Mouse (Mus musculus): Measurements from ENCODE around the gene Trappc12.

- no peak for TF ChIP-seq CTCF (IDR thresholded peaks at IDR 0.05; ENCODE audit: low read depth)
- TF ChIP-seq EP300 (IDR thresholded peaks at IDR 0.05; ENCODE audit: low read depth) = no peak
These were observed 56.5 kb downstream of the Trappc12 start for GRCm38 (mm10) chr12:28693738-28694137.

Measured in liver, postnatal 0 days (tissue).